Mouse (Mus musculus) gastrocnemius, adult 8-10 months (tissue): ENCODE results near the gene Aplp2. TPM values are rescaled to one million over a fixed set of nuclear protein-coding genes. Genes with fewer than 3 reads are reported as not detected.

Experiments used
- DNase-seq, 2 experiments: peaks; one replicate each; pipeline ENCODE4 v3.0.0; 2022; ENCODE audit warnings: low spot score in 2 of 2
- total RNA-seq, 4 experiments: library from RNA; stranded (reverse); gene quantifications; 2 replicates each; pipeline ENCODE4 v1.2.4; 2022

Gene Aplp2
- total RNA-seq, 4 experiments from 2014 or later, result 91.3 to 137 (median 108) TPM

DNA sequence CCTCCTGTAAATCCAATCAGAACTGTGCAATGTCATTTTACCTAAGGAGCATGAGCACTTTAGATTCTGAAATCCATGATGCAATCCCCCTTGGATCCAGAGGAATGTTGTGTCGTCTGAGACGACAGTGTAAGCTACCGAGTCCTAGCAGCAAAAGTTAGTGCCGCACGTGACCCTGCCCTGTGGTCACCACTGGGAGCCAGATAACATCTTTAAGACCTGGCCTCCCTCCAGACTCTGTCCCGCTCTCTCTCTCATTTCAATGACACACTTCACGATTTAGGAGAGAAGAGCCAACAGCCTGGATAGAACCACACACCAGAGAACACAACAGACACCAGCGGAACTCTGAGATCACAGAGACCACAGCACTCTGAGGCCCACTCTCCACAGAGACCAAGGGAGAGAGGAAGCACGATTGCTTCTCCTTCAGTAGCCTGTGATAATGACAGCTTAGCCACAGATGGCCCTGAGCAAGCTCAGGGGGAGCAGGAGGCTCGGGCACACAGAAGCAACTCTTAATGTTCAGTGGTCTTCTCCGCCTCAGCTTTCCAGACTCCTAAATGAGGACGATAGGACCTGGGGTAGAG is 83.6 kb downstream of the Aplp2 start:
- no peak for DNase-seq

GRCm38 (mm10) chr9:31126079-31126478 is 85.5 kb downstream of the Aplp2 start:
- DNase-seq, result no peak

DNA sequence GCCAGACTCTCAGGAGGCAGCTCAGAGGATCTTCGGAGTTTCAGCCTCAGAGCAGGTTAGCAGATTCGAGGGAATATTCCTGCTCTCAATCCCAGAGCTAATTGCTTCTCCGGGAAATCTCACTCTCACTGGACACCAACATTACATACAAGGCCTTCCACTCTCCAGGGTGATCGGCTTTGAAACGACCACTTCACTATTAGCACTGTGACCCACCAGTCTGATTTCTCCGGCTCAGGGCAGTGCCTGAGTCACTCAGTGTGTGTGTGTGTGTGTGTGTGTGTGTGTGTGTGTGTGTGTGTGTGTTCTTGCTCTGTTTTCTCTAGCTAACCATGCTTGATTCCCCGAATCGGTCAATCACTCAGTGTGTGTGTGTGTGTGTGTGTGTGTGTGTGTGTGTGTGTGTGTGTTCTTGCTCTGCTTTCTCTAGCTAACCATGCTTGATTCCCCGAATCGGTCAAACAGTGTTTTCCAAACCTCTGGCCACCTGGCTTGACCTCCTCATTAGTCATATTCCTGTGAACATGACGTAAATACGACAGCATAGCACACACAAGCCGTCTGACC is 89.1 kb downstream of the Aplp2 start:
- no peak for DNase-seq

- no peak for DNase-seq
Observed at GRCm38 (mm10) chr9:31120533-31120915, 91.1 kb downstream of the Aplp2 start.

DNA sequence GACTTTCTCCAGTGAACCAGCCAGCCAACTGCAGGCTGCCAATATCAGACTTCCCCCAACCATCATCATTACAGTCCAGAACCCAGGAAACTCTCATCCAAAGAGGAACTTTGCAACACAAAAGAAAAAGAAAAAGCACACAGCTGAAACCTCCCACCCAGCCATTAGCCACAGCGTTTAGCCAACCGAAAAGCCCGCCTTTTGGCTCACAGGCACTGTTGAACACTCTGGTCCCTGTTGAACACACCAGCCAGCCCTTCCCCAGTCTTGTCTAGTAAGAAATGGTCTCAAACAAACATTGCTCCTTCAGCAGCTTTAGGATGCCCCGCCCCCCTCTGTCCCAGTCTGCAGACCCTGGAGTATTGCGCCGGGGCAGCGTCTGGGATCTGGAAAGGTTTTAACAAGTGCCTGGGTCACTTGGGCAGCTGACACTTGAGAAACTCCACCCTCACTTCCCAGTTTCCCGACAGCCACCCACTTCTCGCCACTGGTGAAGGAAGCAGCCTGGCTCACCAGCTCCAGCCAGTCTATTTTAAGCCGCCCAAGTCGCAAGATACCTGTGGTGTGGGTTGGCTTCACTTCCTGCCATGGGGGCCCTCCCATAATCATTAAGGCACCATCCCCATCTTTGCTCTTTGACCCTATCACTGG is 91.6 kb downstream of the Aplp2 start:
- no peak for DNase-seq

GRCm38 (mm10) chr9:31119405-31119804 is 92.2 kb downstream of the Aplp2 start:
- DNase-seq, result no peak

DNA sequence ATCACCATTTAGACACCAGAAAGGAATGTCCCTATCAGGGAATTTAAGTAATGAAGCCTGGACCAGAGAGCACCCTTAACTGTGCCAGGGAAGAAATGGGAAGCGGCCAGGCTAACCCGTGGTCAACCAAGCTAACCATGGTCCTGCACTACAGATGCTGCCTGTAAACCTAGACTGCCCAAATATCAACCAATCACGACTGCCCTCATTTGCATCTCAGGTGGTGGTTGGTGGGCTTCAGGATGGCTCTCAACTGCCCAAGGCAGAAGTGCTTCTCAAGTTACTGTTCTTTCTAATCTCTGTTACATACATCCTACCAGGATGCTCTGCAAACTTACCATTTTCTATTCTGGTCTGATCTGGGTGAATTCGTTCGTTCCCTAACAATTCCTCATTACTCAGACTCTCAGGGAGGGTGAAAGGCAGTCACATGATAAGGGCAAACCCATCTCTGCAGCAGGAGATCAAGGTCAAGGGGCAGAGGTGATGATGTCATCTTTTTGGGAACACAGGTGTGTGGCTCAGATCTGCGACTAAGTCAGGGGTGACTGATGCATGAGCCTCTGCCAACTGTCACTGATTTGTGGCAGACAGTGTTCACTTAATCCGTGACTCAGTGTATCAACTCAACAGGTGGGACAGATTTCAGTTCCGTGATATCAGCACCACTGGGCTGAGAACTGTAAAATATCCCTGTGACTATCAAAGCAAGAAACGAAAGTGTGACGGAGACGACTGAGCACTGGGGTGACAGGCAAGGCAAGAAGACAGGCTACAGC is 92.9 kb downstream of the Aplp2 start:
- DNase-seq, result no peak

DNA sequence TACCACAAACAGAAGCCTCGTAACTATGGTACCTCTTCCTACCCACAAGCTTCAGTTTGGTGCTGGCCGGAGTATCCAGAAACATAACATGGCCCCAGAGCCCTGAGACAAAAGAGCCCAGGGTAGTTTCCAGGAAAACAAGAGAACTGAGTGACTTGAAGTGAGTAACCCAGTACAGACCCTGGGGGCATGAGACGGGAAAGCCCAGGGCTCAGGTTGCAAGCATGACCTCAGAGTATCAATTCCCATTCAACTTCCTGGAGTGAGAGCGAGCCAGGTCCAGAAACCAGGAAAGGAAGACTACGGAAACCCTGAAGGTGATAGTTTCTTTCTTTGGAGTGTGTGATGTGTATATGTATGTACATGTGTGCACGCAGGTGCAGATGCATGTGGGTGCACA is 94.1 kb downstream of the Aplp2 start:
- no peak for DNase-seq

DNA sequence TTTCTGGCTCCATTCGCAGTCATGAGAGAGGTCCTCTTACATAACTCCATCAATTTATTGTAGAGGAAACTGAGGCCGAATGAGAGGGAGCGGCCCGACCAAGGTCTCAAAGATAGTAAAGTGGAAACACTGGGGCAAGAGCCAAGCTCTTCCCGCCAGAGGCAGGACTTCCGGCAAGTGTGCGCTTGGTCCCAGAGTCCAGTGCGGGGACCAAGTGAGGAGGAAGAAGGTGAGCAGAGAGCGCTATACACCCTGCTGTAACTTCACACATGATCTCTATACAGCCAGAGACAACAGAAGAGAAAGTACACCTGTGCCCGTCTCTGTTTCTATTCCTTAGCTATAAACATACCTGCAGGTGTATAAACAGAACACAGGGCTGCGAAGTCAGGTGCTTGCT is 94.5 kb downstream of the Aplp2 start:
- DNase-seq, result no peak

DNA sequence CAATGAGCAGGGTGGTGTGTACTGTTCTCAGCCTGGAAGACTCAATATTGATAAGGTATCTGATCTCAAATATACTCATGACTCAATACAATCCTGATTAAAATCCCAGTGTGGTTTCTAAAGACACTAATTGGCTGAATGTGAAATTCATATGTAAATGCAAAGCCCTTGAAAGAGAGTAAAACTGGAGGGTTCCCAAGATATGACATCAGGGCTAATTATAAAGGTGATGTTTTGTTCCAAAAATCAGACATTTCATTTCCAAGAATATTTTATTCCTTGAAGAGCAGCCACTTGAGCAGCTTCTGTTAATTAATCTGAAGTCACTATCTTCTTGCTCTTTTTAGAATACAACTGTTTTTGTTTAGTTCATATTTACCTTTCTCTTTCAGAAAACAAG is 96.0 kb downstream of the Aplp2 start:
- no peak for DNase-seq

GRCm38 (mm10) chr9:31108464-31108863 is 103.2 kb downstream of the Aplp2 start:
- DNase-seq, result no peak

Other genes with a start within 250 kb of the Aplp2 start
- gene Zbtb44, start 181.2 kb downstream of the Aplp2 start, total RNA-seq, result 10 to 100 TPM; 69.6 to 95.4 (median 74.2) TPM
- gene St14, start 80.0 kb downstream of the Aplp2 start, total RNA-seq, result not detected
- gene Prdm10, start 68.7 kb upstream of the Aplp2 start, total RNA-seq, result 1 to 10 TPM; 3.7 to 5.1 (median 3.7) TPM
- gene Nfrkb, start 174.4 kb upstream of the Aplp2 start, total RNA-seq, result 10 to 100 TPM in 2 of 4 experiments, 1 to 10 TPM in 2; 7.8 to 10.4 (median 9.4) TPM